Mouse (Mus musculus) heart, embryonic 16.5 days (tissue): ENCODE results near the gene Ndrg3. TPM values are rescaled to one million over a fixed set of nuclear protein-coding genes. Genes with fewer than 3 reads are reported as not detected.

Experiments
- ATAC-seq: fragments of 200-750 bp; cut with Nextera tagmentation; replicated peaks from 2 replicates; pipeline ENCODE4 v1.8.0; 2017; ENCODE audit warnings: moderate number of reproducible peaks; ENCODE audit not compliant: insufficient read depth, low FRiP score; ENCODE audit errors: extremely low read depth
- H3K27ac ChIP-seq: fragments of 300-500 bp; sonication (generic); 2 replicates; pipeline ENCODE4 v1.5.1; 2014; ENCODE audit warnings: mild to moderate bottlenecking, low read length, control low read depth, moderate library complexity
- H3K27me3 ChIP-seq: fragments of 300-500 bp; sonication (generic); 2 replicates; pipeline ENCODE4 v1.6.1; 2014; ENCODE audit warnings: low read length, mixed read lengths; ENCODE audit not compliant: control insufficient read depth, insufficient read depth
- H3K36me3 ChIP-seq: fragments of 300-500 bp; sonication (generic); 2 replicates; pipeline ENCODE4 v1.6.1; 2014; ENCODE audit not compliant: control insufficient read depth, insufficient read depth
- H3K4me1 ChIP-seq: fragments of 300-500 bp; sonication (generic); 2 replicates; pipeline ENCODE4 v1.6.1; 2014; ENCODE audit warnings: low read length, mixed read lengths; ENCODE audit not compliant: control insufficient read depth, insufficient read depth
- H3K4me2 ChIP-seq: fragments of 300-500 bp; sonication (generic); 2 replicates; pipeline ENCODE4 v1.6.1; 2014; ENCODE audit warnings: low read depth, mild to moderate bottlenecking, control low read depth, low read length
- H3K4me3 ChIP-seq: fragments of 300-500 bp; sonication (generic); 2 replicates; pipeline ENCODE4 v1.5.1; 2014; ENCODE audit warnings: mild to moderate bottlenecking, control low read depth, low read length
- H3K9ac ChIP-seq: fragments of 300-500 bp; sonication (generic); 2 replicates; pipeline ENCODE4 v1.6.1; 2014; ENCODE audit warnings: low read length, control low read depth
- H3K9me3 ChIP-seq: fragments of 300-500 bp; sonication (generic); replicated peaks from 2 replicates; pipeline ENCODE4 v1.6.1; 2016; ENCODE audit warnings: low read length; ENCODE audit not compliant: control insufficient read depth
- WGBS: fragments of 180-500 bp; shearing (Covaris S2); extraction: QIAGEN DNeasy Blood & Tissue Kit; methylation state at CpG from one replicate; pipeline ENCODE4 v1.1.7; 2014; 5-methylcytosine and 5-hydroxymethylcytosine counted together
- polyA plus RNA-seq: library from polyadenylated mRNA; unstranded; fragments of >200 nt; fragmentation: Nextera tagmentation; extraction: Ambion mirVana; gene quantifications from 2 replicates; pipeline ENCODE4 v1.2.1, GENCODE M21; 2015

The Ndrg3 gene
- polyA plus RNA-seq, 1 experiment from 2014 or later, result 60.0 TPM

GRCm38 (mm10) chr2:156882431-156883001 is 109.3 kb downstream of the Ndrg3 start:
- no peak overlapping the region for H3K27ac ChIP-seq

GRCm38 (mm10) chr2:156879541-156879940 is 112.3 kb downstream of the Ndrg3 start:
- Histone ChIP-seq H3K4me2 (no peak overlapping the region), H3K9ac (no peak overlapping the region), H3K9me3 (no peaks in the 10 kb centered on the region), H3K27ac (no peak overlapping the region), H3K4me3 (no peak overlapping the region), H3K4me1 (0 out of 2 replicates have a peak, but pooled peaks cover 2% of the 10 kb centered on the region), H3K27me3 (no peaks in the 10 kb centered on the region), H3K36me3 (peaks cover 2% of the 10 kb centered on the region)
- whole genome bisulfite sequencing, result 83% methylated on average over 3 of the region's 3 CpGs
- ATAC-seq, result no peak

More at GRCm38 (mm10) chr2:156882431-156883001, 109.3 kb downstream of the Ndrg3 start:
- no peaks in the 10 kb centered on the region for H3K27me3 ChIP-seq
- H3K4me2 ChIP-seq, result no peak overlapping the region
- H3K9ac ChIP-seq, result no peak overlapping the region
- ATAC-seq, result peak; percentile 52
- 0 out of 2 replicates have a peak, but pooled peaks cover 2% of the 10 kb centered on the region for H3K4me1 ChIP-seq
- no peak overlapping the region for H3K4me3 ChIP-seq
- WGBS, result 28% methylated on average over 10 of the region's 10 CpGs
- H3K36me3 ChIP-seq, result no peaks in the 10 kb centered on the region
- H3K9me3 ChIP-seq, result no peaks in the 10 kb centered on the region

GRCm38 (mm10) chr2:156877726-156878125 is 114.1 kb downstream of the Ndrg3 start:
- ATAC-seq, result no peak; the same call in 1 of the 2 replicates
- no peak overlapping the region for H3K4me2 ChIP-seq

More at GRCm38 (mm10) chr2:156877726-156878125, 114.1 kb downstream of the Ndrg3 start:
- no peaks in the 10 kb centered on the region for H3K27me3 ChIP-seq
- H3K27ac ChIP-seq, result no peak overlapping the region
- no peaks in the 10 kb centered on the region for H3K9me3 ChIP-seq
- H3K36me3 ChIP-seq, result peaks cover 16% of the 10 kb centered on the region
- H3K4me3 ChIP-seq, result no peak overlapping the region
- H3K9ac ChIP-seq, result no peak overlapping the region
- no peaks in the 10 kb centered on the region for H3K4me1 ChIP-seq
- WGBS, result 42% methylated on average over 9 of the region's 9 CpGs

Other genes starting within 250 kb of the Ndrg3 start
- gene Myl9, start 216.6 kb downstream of the Ndrg3 start, polyA plus RNA-seq, result 1,725 and 1,731 TPM in 2 replicates
- 28.9 and 30.1 TPM in 2 replicates for gene Tgif2, start 152.0 kb downstream of the Ndrg3 start, polyA plus RNA-seq
- 5.8 and 5.9 TPM in 2 replicates for gene 4930518I15Rik, start 134.1 kb downstream of the Ndrg3 start, polyA plus RNA-seq
- 171 and 173 TPM in 2 replicates for gene Rab5if, start 128.9 kb downstream of the Ndrg3 start, polyA plus RNA-seq
- gene Sla2, start 104.9 kb downstream of the Ndrg3 start, polyA plus RNA-seq, result 3.4 and 8.4 TPM in 2 replicates
- gene Dsn1, start 15.1 kb upstream of the Ndrg3 start, polyA plus RNA-seq, result 31.1 and 34.5 TPM in 2 replicates
- gene Soga1, start 87.2 kb upstream of the Ndrg3 start, polyA plus RNA-seq, result 1.7 and 3.1 TPM in 2 replicates
- gene Tldc2, start 95.0 kb upstream of the Ndrg3 start, polyA plus RNA-seq, result not detected in 2 replicates
- gene Samhd1, start 143.2 kb upstream of the Ndrg3 start, polyA plus RNA-seq, result 15.3 and 17.0 TPM in 2 replicates
- gene Rbl1, start 212.5 kb upstream of the Ndrg3 start, polyA plus RNA-seq, result 15.1 and 16.3 TPM in 2 replicates